Mouse (Mus musculus) heart, embryonic 16.5 days (tissue): Measurements from ENCODE around the gene Cntn5. TPM values are rescaled to one million over a fixed set of nuclear protein-coding genes. Genes with fewer than 3 reads are reported as not detected.

Source experiments
- ATAC-seq: fragments of 200-750 bp; cut with Nextera tagmentation; replicated peaks from 2 replicates; pipeline ENCODE4 v1.8.0; 2017; ENCODE audit warnings: moderate number of reproducible peaks; ENCODE audit not compliant: insufficient read depth, low FRiP score; ENCODE audit errors: extremely low read depth
- H3K27ac ChIP-seq: fragments of 300-500 bp; sonication (generic); 2 replicates; pipeline ENCODE4 v1.5.1; 2014; ENCODE audit warnings: mild to moderate bottlenecking, low read length, control low read depth, moderate library complexity
- H3K27me3 ChIP-seq: fragments of 300-500 bp; sonication (generic); 2 replicates; pipeline ENCODE4 v1.6.1; 2014; ENCODE audit warnings: low read length, mixed read lengths; ENCODE audit not compliant: control insufficient read depth, insufficient read depth
- H3K36me3 ChIP-seq: fragments of 300-500 bp; sonication (generic); 2 replicates; pipeline ENCODE4 v1.6.1; 2014; ENCODE audit not compliant: control insufficient read depth, insufficient read depth
- H3K4me1 ChIP-seq: fragments of 300-500 bp; sonication (generic); 2 replicates; pipeline ENCODE4 v1.6.1; 2014; ENCODE audit warnings: low read length, mixed read lengths; ENCODE audit not compliant: control insufficient read depth, insufficient read depth
- H3K4me2 ChIP-seq: fragments of 300-500 bp; sonication (generic); 2 replicates; pipeline ENCODE4 v1.6.1; 2014; ENCODE audit warnings: low read depth, mild to moderate bottlenecking, control low read depth, low read length
- H3K4me3 ChIP-seq: fragments of 300-500 bp; sonication (generic); 2 replicates; pipeline ENCODE4 v1.5.1; 2014; ENCODE audit warnings: mild to moderate bottlenecking, control low read depth, low read length
- H3K9ac ChIP-seq: fragments of 300-500 bp; sonication (generic); 2 replicates; pipeline ENCODE4 v1.6.1; 2014; ENCODE audit warnings: low read length, control low read depth
- H3K9me3 ChIP-seq: fragments of 300-500 bp; sonication (generic); replicated peaks from 2 replicates; pipeline ENCODE4 v1.6.1; 2016; ENCODE audit warnings: low read length; ENCODE audit not compliant: control insufficient read depth
- WGBS: fragments of 180-500 bp; shearing (Covaris S2); extraction: QIAGEN DNeasy Blood & Tissue Kit; methylation state at CpG from one replicate; pipeline ENCODE4 v1.1.7; 2014; 5-methylcytosine and 5-hydroxymethylcytosine counted together
- polyA plus RNA-seq: library from polyadenylated mRNA; unstranded; fragments of >200 nt; fragmentation: Nextera tagmentation; extraction: Ambion mirVana; gene quantifications from 2 replicates; pipeline ENCODE4 v1.2.1, GENCODE M21; 2015

Cntn5 gene
- polyA plus RNA-seq, 1 experiment from 2014 or later: 0.29 TPM

- no peak overlapping the region for H3K4me3 ChIP-seq
Observed at GRCm38 (mm10) chr9:10522604-10523003, 382.0 kb downstream of the Cntn5 start.

DNA sequence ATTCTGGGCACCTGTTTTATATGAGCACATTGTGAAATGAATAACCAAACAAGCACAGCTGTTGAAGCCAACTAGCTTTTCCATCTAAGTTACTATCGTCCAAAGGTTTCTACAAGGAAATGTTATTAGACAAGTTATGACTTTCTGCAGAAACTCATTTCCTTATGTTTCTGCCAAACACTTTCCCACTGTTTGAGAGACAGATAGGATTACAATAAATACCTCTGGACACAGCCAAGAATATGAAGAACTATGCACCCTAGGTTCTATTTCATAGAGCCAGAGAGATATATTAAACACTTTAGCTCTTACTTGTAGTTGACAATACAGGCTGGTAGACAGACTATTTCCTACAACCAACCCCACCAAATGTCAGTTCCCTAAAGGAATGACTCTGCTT is 383.5 kb downstream of the Cntn5 start:
- Histone ChIP-seq H3K27me3 (no peaks in the 10 kb centered on the region), H3K36me3 (no peaks in the 10 kb centered on the region), H3K9me3 (no peaks in the 10 kb centered on the region), H3K4me1 (no peaks in the 10 kb centered on the region), H3K9ac (no peak overlapping the region), H3K4me3 (no peak overlapping the region), H3K4me2 (no peak overlapping the region), H3K27ac (no peak overlapping the region)
- ATAC-seq: no peak
- 60% methylated on average over 1 of the region's 1 CpGs for whole genome bisulfite sequencing

More at GRCm38 (mm10) chr9:10522604-10523003, 382.0 kb downstream of the Cntn5 start:
- no peaks in the 10 kb centered on the region for H3K36me3 ChIP-seq
- no peaks in the 10 kb centered on the region for H3K27me3 ChIP-seq
- H3K9me3 ChIP-seq: no peaks in the 10 kb centered on the region
- H3K4me1 ChIP-seq: no peaks in the 10 kb centered on the region
- no peak overlapping the region for H3K4me2 ChIP-seq
- H3K9ac ChIP-seq: no peak overlapping the region
- ATAC-seq: no peak
- WGBS: 30% methylated on average over 4 of the region's 4 CpGs
- no peak overlapping the region for H3K27ac ChIP-seq

DNA sequence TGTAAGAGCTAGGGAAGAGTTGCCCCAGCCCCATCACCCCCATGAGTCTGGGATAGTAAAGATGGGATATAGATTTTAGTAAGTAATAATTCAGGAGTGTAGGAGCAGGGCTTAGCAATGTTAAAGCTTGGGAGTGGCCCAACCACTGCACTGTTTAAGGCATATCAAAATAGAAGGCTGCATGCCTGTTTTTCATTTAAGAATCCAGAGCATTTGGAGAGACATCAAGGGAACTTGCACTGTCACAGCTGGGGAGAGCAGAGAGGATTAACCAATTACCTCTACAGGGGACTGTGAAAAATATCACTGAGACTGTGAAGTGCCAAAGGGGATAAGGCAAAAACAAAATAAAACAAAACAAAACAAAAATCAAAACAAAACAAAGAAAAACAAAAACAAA is 412.3 kb downstream of the Cntn5 start:
- no peak overlapping the region for H3K4me3 ChIP-seq
- no peak for ATAC-seq
- H3K27ac ChIP-seq: no peak overlapping the region
- H3K9me3 ChIP-seq: no peaks in the 10 kb centered on the region
- H3K4me2 ChIP-seq: no peak overlapping the region
- H3K36me3 ChIP-seq: no peaks in the 10 kb centered on the region
- H3K27me3 ChIP-seq: no peaks in the 10 kb centered on the region
- H3K9ac ChIP-seq: no peak overlapping the region
- no peaks in the 10 kb centered on the region for H3K4me1 ChIP-seq

GRCm38 (mm10) chr9:10471484-10472125 is 433.0 kb downstream of the Cntn5 start:
- Histone ChIP-seq H3K4me3 (no peak overlapping the region), H3K27ac (no peak overlapping the region), H3K27me3 (no peaks in the 10 kb centered on the region), H3K4me2 (no peak overlapping the region), H3K4me1 (no peaks in the 10 kb centered on the region), H3K36me3 (no peaks in the 10 kb centered on the region), H3K9ac (no peak overlapping the region), H3K9me3 (no peaks in the 10 kb centered on the region)
- no peak for ATAC-seq
- WGBS: 64% methylated on average over 4 of the region's 4 CpGs

GRCm38 (mm10) chr9:10464758-10465157 is 439.8 kb downstream of the Cntn5 start:
- no peak overlapping the region for H3K9ac ChIP-seq
- H3K4me1 ChIP-seq: no peaks in the 10 kb centered on the region
- no peaks in the 10 kb centered on the region for H3K9me3 ChIP-seq
- H3K4me3 ChIP-seq: no peak overlapping the region
- no peaks in the 10 kb centered on the region for H3K27me3 ChIP-seq
- H3K36me3 ChIP-seq: no peaks in the 10 kb centered on the region
- ATAC-seq: no peak
- H3K27ac ChIP-seq: no peak overlapping the region
- H3K4me2 ChIP-seq: no peak overlapping the region

- ATAC-seq: no peak
- no peak overlapping the region for H3K4me2 ChIP-seq
- no peaks in the 10 kb centered on the region for H3K9me3 ChIP-seq
- H3K4me3 ChIP-seq: no peak overlapping the region
- H3K4me1 ChIP-seq: no peaks in the 10 kb centered on the region
- no peak overlapping the region for H3K9ac ChIP-seq
- H3K27me3 ChIP-seq: no peaks in the 10 kb centered on the region
- H3K36me3 ChIP-seq: no peaks in the 10 kb centered on the region
- 28% methylated on average over 3 of the region's 3 CpGs for WGBS
- H3K27ac ChIP-seq: no peak overlapping the region
Observed at GRCm38 (mm10) chr9:10457900-10458299, 446.7 kb downstream of the Cntn5 start.

- WGBS: 75% methylated on average over 3 of the region's 3 CpGs
- Histone ChIP-seq H3K27ac (no peak overlapping the region), H3K27me3 (no peaks in the 10 kb centered on the region), H3K4me1 (no peaks in the 10 kb centered on the region), H3K4me3 (no peak overlapping the region), H3K9ac (no peak overlapping the region), H3K36me3 (no peaks in the 10 kb centered on the region), H3K4me2 (no peak overlapping the region), H3K9me3 (no peaks in the 10 kb centered on the region)
- no peak for ATAC-seq
Observed at GRCm38 (mm10) chr9:10448987-10449563, 455.5 kb downstream of the Cntn5 start.

DNA sequence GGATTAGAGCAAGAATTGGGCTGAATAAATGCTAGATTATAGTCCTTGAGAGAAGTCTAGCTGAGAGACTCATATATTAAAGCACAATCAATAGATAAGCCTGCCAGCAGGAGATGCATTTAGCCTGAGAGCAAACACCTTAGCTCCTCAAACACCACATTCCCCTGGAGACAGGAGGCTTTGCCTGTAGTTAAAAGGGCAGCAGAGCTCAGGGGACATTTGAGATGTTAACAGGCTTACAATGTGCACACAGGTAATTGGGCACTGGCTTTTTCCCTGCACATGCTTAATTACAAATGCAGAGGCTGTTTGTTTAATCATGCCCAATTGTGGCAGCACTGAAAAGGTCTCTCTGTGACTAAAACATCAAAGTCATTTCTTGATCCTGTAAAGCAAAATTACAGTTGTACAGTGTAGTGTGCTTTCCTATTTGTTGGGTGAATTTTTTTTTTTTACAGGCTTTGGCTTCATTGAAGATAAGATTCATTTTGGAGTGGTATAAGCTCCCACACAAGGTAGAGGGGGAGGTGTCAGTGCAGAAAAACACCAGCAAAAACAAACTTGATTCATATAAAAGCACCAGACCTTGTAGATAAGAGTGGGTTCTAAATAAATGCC is 457.2 kb downstream of the Cntn5 start:
- Histone ChIP-seq H3K4me3 (no peak overlapping the region), H3K36me3 (no peaks in the 10 kb centered on the region), H3K27ac (no peak overlapping the region), H3K9ac (no peak overlapping the region), H3K4me1 (no peaks in the 10 kb centered on the region), H3K9me3 (no peaks in the 10 kb centered on the region), H3K27me3 (no peaks in the 10 kb centered on the region), H3K4me2 (no peak overlapping the region)
- no peak for ATAC-seq

DNA sequence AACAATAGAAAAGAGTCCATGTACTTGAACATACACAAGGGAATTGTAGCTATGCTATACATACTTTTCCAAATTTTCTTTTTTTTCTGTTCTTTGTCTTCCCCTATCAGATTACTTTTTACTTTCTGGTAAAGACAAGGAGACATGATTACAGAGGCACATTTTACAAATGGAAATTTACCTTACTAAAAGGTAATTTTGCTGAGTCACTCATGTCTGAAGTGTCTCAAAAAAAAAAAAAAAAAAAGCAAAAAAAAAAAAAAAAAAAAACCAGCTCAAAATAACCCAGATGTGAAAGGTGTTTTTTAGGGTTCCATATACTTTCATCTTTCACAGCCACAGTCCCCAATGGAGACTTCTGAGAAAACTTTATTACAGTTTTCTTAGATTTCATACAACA is 492.5 kb downstream of the Cntn5 start:
- H3K9ac ChIP-seq: no peak overlapping the region
- H3K4me1 ChIP-seq: no peaks in the 10 kb centered on the region
- no peak overlapping the region for H3K4me3 ChIP-seq
- H3K27me3 ChIP-seq: no peaks in the 10 kb centered on the region
- no peak for ATAC-seq
- H3K4me2 ChIP-seq: no peak overlapping the region
- H3K9me3 ChIP-seq: no peaks in the 10 kb centered on the region
- H3K36me3 ChIP-seq: no peaks in the 10 kb centered on the region
- H3K27ac ChIP-seq: no peak overlapping the region
